Mouse (Mus musculus): ENCODE measurements at regions not wholly inside any gene's neighbourhood (a gene's known extent, or its start where the extent isn't known, plus 50 kb on each side); places are given as distances from the start of the nearest gene placed in this dataset.

DNA sequence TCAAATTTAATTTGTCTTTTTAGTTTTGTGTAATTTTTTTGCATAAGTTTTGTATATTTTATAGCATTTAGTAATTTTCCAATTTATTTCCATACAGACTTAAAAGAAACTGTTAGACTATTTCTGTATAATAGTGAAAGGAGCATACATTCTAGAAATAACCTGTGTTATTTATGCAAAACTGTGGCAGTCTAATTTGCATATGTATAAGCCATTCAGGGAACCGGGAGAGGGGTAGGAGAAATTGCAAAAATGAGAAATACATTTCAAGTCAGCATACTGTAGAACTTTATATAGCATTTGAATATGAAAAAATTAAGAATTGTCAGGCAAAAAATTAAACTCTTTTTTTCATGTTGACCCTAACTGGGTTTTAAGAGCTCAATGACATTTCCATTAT lies 364.3 kb downstream of the Lmo7 start:
- no peak for TF ChIP-seq POLR2A (IDR thresholded peaks at IDR 0.05; ENCODE audit: control insufficient read depth, extremely low read depth, insufficient read depth, low read length, poor library complexity)
- TF ChIP-seq CTCF (IDR thresholded peaks at IDR 0.05; ENCODE audit: borderline replicate concordance, control insufficient read depth, extremely low read depth, insufficient read depth, low read length, poor library complexity): no peak

All from thymus, adult 2 months (tissue).